ENCODE assay signal across 8 mouse cellular contexts in genomic region chr16:94527152-94527534, GRCm38 (mm10). TPM values are rescaled to one million over a fixed set of nuclear protein-coding genes. Genes with fewer than 3 reads are reported as not detected.
DNase-seq lines count a peak whose midpoint lies in the region; ATAC-seq and TF ChIP-seq lines count a peak whose summit lies in the region.

No protein-coding gene starts in this region.

- no peak for TF ChIP-seq CTCF in ES-Bruce4 (IDR thresholded peaks at IDR 0.05; ENCODE audit: low read depth, low read length)
- no peak for TF ChIP-seq CTCF in liver, postnatal 0 days (IDR thresholded peaks at IDR 0.05; ENCODE audit: low read depth)

- peak overlapping the region; percentile 68 for H3K4me2 ChIP-seq in heart, embryonic 14.5 days (ENCODE audit: low read length)
- H3K4me2 ChIP-seq in forebrain, embryonic 15.5 days (replicated peaks): peak overlapping the region; percentile 79
- H3K4me2 ChIP-seq in liver, postnatal 0 days (ENCODE audit: low read depth, low read length): peak overlapping the region; percentile 87

- intact Hi-C loops in heart, postnatal 10 days (cut with DNase I): loop anchor here (1.0 to 2.0 kb wide), 3 partner anchors 34 to 92 kb away; no protein-coding TSS in a partner anchor

- H3K36me3 ChIP-seq in heart, embryonic 14.5 days (ENCODE audit: control insufficient read depth, insufficient read depth, low read length): no peaks in the 10 kb centered on the region
- no peaks in the 10 kb centered on the region for H3K36me3 ChIP-seq in ES-Bruce4 (ENCODE audit: control insufficient read depth, insufficient read depth, low read length, poor library complexity, severe bottlenecking)
- H3K36me3 ChIP-seq in forebrain, embryonic 15.5 days: no peaks in the 10 kb centered on the region
- no peaks in the 10 kb centered on the region for H3K36me3 ChIP-seq in liver, postnatal 0 days (replicated peaks; ENCODE audit: insufficient read depth, low read length)

- WGBS in heart, embryonic 14.5 days: 1% methylated on average over 13 of the region's 13 CpGs
- WGBS in forebrain, embryonic 15.5 days: 6% methylated on average over 13 of the region's 13 CpGs
- 3% methylated on average over 13 of the region's 13 CpGs for WGBS in liver, postnatal 0 days (ENCODE audit: insufficient replicate concordance)

- DNase-seq in heart, postnatal 10 days: no peak
- DNase-seq in liver, postnatal 0 days: no peak
- DNase-seq in adrenal gland, adult (ENCODE audit: inconsistent age in 2 of 2, low spot score in 1 of 2): no peak
- DNase-seq in thymus, postnatal 14 days: no peak
- no peak for DNase-seq in MN1 (ENCODE audit: low spot score)

- H3K4me1 ChIP-seq in heart, embryonic 14.5 days (ENCODE audit: control insufficient read depth in 2 of 2, insufficient read depth in 2 of 2, low read length in 2 of 2): peaks cover 6 to 26% of the 10 kb centered on the region in 2 experiments
- no peaks in the 10 kb centered on the region for H3K4me1 ChIP-seq in ES-Bruce4 (ENCODE audit: control insufficient read depth, insufficient read depth, low read length)
- peaks cover 26% of the 10 kb centered on the region for H3K4me1 ChIP-seq in forebrain, embryonic 15.5 days
- H3K4me1 ChIP-seq in liver, postnatal 0 days (ENCODE audit: insufficient read depth): peaks cover 38% of the 10 kb centered on the region

- H3K27me3 ChIP-seq in heart, embryonic 14.5 days (ENCODE audit: control insufficient read depth, insufficient read depth, low read length): no peaks in the 10 kb centered on the region
- no peaks in the 10 kb centered on the region for H3K27me3 ChIP-seq in ES-Bruce4 (ENCODE audit: control insufficient read depth, insufficient read depth, low read length, poor library complexity, severe bottlenecking)
- no peaks in the 10 kb centered on the region for H3K27me3 ChIP-seq in forebrain, embryonic 15.5 days
- no peaks in the 10 kb centered on the region for H3K27me3 ChIP-seq in liver, postnatal 0 days (ENCODE audit: insufficient read depth, low read length)

- no peak for TF ChIP-seq EP300 in ES-Bruce4 (IDR thresholded peaks at IDR 0.05; ENCODE audit: insufficient read depth, low read depth, low read length)
- no peak for TF ChIP-seq EP300 in liver, postnatal 0 days (IDR thresholded peaks at IDR 0.05; ENCODE audit: low read depth)

- peak overlapping the region; percentile 96 to 98 for H3K27ac ChIP-seq in heart, embryonic 14.5 days (replicated peaks in 1 of 2; ENCODE audit: control insufficient read depth in 1 of 2, insufficient read depth in 1 of 2, low read depth in 2 of 2, low read length in 2 of 2)
- H3K27ac ChIP-seq in ES-Bruce4 (ENCODE audit: insufficient read depth, low read length): peak overlapping the region; percentile 74
- peak overlapping the region; percentile 97 for H3K27ac ChIP-seq in forebrain, embryonic 15.5 days (replicated peaks)
- peak overlapping the region; percentile 98 for H3K27ac ChIP-seq in liver, postnatal 0 days (ENCODE audit: low read depth)

- H3K9ac ChIP-seq in heart, embryonic 14.5 days (ENCODE audit: low read length): peak overlapping the region; percentile 86
- H3K9ac ChIP-seq in ES-Bruce4 (ENCODE audit: low read depth, poor library complexity, severe bottlenecking): peak overlapping the region; percentile 85
- peak overlapping the region; percentile 87 for H3K9ac ChIP-seq in forebrain, embryonic 15.5 days (replicated peaks)
- H3K9ac ChIP-seq in liver, postnatal 0 days (replicated peaks): peak overlapping the region; percentile 90

- H3K9me3 ChIP-seq in heart, embryonic 14.5 days (ENCODE audit: control insufficient read depth, low read length): no peaks in the 10 kb centered on the region
- no peaks in the 10 kb centered on the region for H3K9me3 ChIP-seq in ES-Bruce4 (replicated peaks; ENCODE audit: control insufficient read depth, insufficient read depth, low read length, poor library complexity, severe bottlenecking)
- H3K9me3 ChIP-seq in forebrain, embryonic 15.5 days: no peaks in the 10 kb centered on the region
- no peaks in the 10 kb centered on the region for H3K9me3 ChIP-seq in liver, postnatal 0 days (ENCODE audit: low read length)

- no peak for ATAC-seq in heart, embryonic 14.5 days (ENCODE audit: insufficient number of reproducible peaks, insufficient read depth, low FRiP score, low read depth)
- no peak for ATAC-seq in forebrain, embryonic 15.5 days (replicated peaks)
- no peak for ATAC-seq in liver, postnatal 0 days

- H3K4me3 ChIP-seq in heart, embryonic 14.5 days (ENCODE audit: control insufficient read depth in 1 of 2, insufficient read depth in 1 of 2, low read depth in 1 of 2, low read length in 2 of 2): peak overlapping the region; percentile 77 to 81
- peak overlapping the region; percentile 94 for H3K4me3 ChIP-seq in ES-Bruce4 (ENCODE audit: low read depth, low read length)
- H3K4me3 ChIP-seq in forebrain, embryonic 15.5 days: peak overlapping the region; percentile 95
- H3K4me3 ChIP-seq in liver, postnatal 0 days (ENCODE audit: low read depth, low read length): peak overlapping the region; percentile 93

- TF ChIP-seq POLR2A in ES-Bruce4 (IDR thresholded peaks at IDR 0.05; ENCODE audit: insufficient read depth, low read length): peak; percentile 5

RNA-seq across cellular contexts. Expression of gene Vps26c, which starts 0.5 kb away (rescaled TPM):
- polyA plus RNA-seq in heart, embryonic 14.5 days (2014; fragmentation: Nextera tagmentation; extraction: Ambion mirVana): 49.4 and 56.3 TPM in 2 replicates
- 10 to 100 TPM; 28.2 to 30.9 TPM for total RNA-seq in heart, postnatal 10 days (2021)
- 38.9 and 39.5 TPM in 2 replicates for polyA plus RNA-seq in ES-Bruce4 (2011; ENCODE audit: insufficient read depth, insufficient read length, low read depth, missing spikeins)
- 76.1 and 78.8 TPM in 2 replicates for polyA plus RNA-seq in forebrain, embryonic 15.5 days (2015; fragmentation: Nextera tagmentation; extraction: Ambion mirVana)
- polyA plus RNA-seq in liver, postnatal 0 days (2015; fragmentation: Nextera tagmentation; extraction: Ambion mirVana): 16.0 and 16.4 TPM in 2 replicates

RNA-seq across cellular contexts. Expression of gene Dyrk1a, which starts 42.7 kb away (rescaled TPM):
- polyA plus RNA-seq in heart, embryonic 14.5 days (2014; fragmentation: Nextera tagmentation; extraction: Ambion mirVana): 12.2 and 12.3 TPM in 2 replicates
- 10 to 100 TPM; 86.2 to 99.2 TPM for total RNA-seq in heart, postnatal 10 days (2021)
- polyA plus RNA-seq in ES-Bruce4 (2011; ENCODE audit: insufficient read depth, insufficient read length, low read depth, missing spikeins): 52.1 and 56.3 TPM in 2 replicates
- polyA plus RNA-seq in forebrain, embryonic 15.5 days (2015; fragmentation: Nextera tagmentation; extraction: Ambion mirVana): 12.3 and 12.8 TPM in 2 replicates
- polyA plus RNA-seq in liver, postnatal 0 days (2015; fragmentation: Nextera tagmentation; extraction: Ambion mirVana): 3.7 and 3.9 TPM in 2 replicates
